Mouse (Mus musculus) ovary, adult 2 months (tissue): ENCODE data around the gene Olfr1352. TPM values are rescaled to one million over a fixed set of nuclear protein-coding genes. Genes with fewer than 3 reads are reported as not detected.

Experiments
- polyA plus RNA-seq: library from polyadenylated mRNA; depleted of rRNA; stranded (reverse); fragments of >200 nt; gene quantifications from 2 replicates; pipeline ENCODE4 v1.2.3, GENCODE M21; 2012; rRNA removed

The Olfr1352 gene
- polyA plus RNA-seq, result not detected in 2 replicates

DNA sequence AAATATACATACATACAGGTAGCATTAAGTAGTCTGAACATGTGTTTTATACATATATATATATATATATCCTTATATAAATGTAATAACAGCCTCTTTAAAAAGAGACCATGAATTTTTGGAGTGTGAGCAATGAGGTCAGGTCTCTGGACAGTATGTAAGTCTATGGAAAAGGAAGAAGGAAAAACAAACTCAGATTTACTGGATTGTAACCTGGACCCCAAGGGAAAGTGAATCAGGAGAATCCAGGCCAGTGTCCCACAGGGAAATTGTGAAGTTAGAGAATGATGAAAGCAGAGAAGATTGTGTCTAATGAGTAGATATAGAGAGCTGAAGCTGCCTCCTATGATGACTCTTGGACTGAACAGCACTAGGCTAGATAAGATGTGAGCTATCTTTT is at the start of gene Olfr1352:
TSS of gene Olfr1352 (plus strand) at position 301 of the 400 bp plus-strand sequence.

DNA sequence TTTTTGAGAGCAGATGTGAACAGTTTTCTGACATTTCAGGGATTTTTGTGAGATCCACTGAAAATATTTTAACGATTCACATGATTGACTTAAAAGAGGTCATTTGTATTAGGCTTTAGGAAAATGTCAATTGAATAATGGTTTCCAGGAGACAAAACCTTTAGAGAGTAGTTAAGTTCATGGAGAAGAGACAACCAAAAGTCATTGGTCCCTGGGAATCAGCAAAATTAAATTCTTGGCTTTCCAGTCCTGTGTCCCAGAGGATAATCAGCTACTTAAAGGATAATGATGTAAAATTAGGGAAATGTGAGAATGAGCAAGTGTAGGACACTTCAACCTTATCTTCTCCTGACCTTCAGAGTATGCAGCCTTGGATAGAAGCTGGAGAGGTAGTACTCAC is 30.5 kb upstream of the Olfr1352 start, which contains the start of gene Olfr8:
TSS of gene Olfr8 (plus strand) at position 301 of the 400 bp plus-strand sequence.

DNA sequence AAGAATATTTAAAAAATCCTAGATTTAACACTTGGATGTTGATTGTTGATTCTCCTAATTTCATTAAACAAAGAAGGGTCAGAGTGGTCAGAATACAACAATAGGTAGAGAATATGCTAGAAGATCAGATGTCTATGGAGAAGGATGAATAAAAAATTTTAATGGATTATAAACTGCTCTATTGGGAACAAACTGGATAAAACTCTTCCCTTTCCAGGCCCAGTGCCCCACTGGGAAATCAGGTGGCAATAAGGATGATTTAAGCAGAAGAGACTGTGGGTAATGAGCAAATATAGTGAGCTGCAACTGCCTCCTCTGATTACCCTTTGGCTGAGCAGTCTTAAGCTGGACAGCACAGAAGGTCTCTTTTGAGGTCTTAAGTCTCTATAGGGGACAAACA is 17.8 kb upstream of the Olfr1352 start, which contains the start of gene Olfr1353:
TSS of gene Olfr1353 (plus strand) at position 301 of the 400 bp plus-strand sequence.

DNA sequence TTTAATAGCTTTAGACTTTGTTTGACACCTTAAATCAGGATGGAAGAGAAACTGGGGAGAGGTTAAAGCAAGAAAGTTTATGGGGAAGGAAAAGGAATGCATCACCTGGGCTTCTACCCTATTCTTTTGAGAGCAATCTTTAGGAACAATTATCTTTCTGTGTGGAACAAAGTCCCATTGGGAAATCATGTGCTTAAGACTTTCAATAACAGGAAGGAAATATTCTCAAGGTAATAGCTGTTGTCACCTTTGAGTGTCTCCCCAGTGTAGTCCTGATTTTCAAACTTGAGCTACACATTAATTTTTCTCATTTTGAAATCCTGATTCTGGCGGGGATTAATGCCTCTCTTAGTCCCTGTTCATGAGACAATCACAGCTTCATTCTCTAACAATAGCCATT is 31.3 kb downstream of the Olfr1352 start, which contains the start of gene Olfr1351:
TSS of gene Olfr1351 (plus strand) at position 301 of the 400 bp plus-strand sequence.

DNA sequence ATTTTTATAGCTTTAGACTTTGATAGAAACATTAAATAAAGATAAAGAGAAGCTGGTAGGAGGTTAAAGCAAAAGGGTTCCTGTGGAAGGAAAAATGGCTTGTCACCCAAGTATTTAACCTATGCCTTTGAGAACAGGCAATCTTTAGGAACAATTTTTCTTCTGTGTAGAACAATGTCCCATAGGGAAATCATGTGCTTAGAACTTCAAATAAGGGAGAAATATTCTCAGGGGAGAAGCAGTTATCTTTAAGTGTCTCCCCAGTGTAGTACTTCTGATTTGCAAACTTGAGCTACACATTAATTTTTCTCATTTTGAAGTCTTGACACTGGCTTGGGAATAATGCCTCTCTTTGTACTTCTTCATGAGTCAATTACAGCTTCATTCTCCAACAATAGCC is 47.6 kb downstream of the Olfr1352 start, which contains the start of gene Olfr57:
TSS of gene Olfr57 (plus strand) at position 301 of the 400 bp plus-strand sequence.

Other genes starting within 250 kb of the Olfr1352 start
- 0.28 and 0.56 TPM in 2 replicates for gene Ccdc105, start 228.0 kb upstream of the Olfr1352 start, polyA plus RNA-seq
- 6.0 and 6.4 TPM in 2 replicates for gene Slc1a6, start 200.6 kb upstream of the Olfr1352 start, polyA plus RNA-seq
- gene Olfr1356, start 128.9 kb upstream of the Olfr1352 start, polyA plus RNA-seq, result not detected in 2 replicates
- not detected in 2 replicates for gene Olfr1355, start 105.5 kb upstream of the Olfr1352 start, polyA plus RNA-seq
- not detected in 2 replicates for gene Olfr1354, start 67.9 kb upstream of the Olfr1352 start, polyA plus RNA-seq
- gene Olfr8, start 30.4 kb upstream of the Olfr1352 start, polyA plus RNA-seq, result not detected in 2 replicates
- not detected in 2 replicates for gene Olfr1353, start 17.7 kb upstream of the Olfr1352 start, polyA plus RNA-seq
- not detected in 2 replicates for gene Olfr1351, start 31.4 kb downstream of the Olfr1352 start, polyA plus RNA-seq
- not detected in 2 replicates for gene Olfr57, start 47.7 kb downstream of the Olfr1352 start, polyA plus RNA-seq
- 1.9 and 2.4 TPM in 2 replicates for gene 2610008E11Rik, start 116.5 kb downstream of the Olfr1352 start, polyA plus RNA-seq
- gene Vmn2r80, start 167.7 kb downstream of the Olfr1352 start, polyA plus RNA-seq, result not detected in 2 replicates